Comparison of ENCODE assay signal across 17 mouse cellular contexts in the genomic region with DNA sequence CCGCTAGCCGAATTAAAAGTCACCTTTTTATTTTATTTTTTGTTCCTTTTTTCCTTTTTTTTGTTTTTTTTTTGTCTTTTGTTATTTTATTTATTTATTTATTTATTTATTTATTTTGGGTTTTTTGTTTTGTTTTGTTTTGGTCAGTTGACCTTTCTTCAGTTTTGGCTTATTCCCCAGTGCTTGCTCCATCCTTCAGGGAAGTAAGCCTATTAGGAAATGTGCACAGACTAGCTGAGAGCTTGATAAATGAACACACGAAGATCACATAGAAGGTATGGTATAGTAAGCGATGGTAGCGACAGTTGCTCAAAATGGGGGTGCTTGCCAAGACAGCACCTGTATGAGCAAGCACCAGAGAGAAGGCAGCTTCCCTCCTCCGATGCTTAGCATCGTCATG. TPM values are rescaled to one million over a fixed set of nuclear protein-coding genes. Genes with fewer than 3 reads are reported as not detected.
"Had no signal": no experiment of that assay in that cellular context is flagged by ENCODE, and none has a peak within 500 bp of the region (broad histone marks: within the 10 kb centered on the region; RNA-seq: fewer than 3 reads in every experiment).

No protein-coding gene starts in this region.

- H3K27ac ChIP-seq: midbrain, embryonic 10.5 days; midbrain, embryonic 13.5 days; neural tube, embryonic 13.5 days; neural tube, embryonic 15.5 days had no signal

- H3K4me1 ChIP-seq: midbrain, embryonic 10.5 days; midbrain, embryonic 13.5 days; neural tube, embryonic 13.5 days; neural tube, embryonic 15.5 days had no signal

- ATAC-seq: midbrain, embryonic 13.5 days; midbrain, embryonic 16.5 days had no signal

- H3K9me3 ChIP-seq: midbrain, embryonic 10.5 days; midbrain, embryonic 13.5 days; neural tube, embryonic 13.5 days; neural tube, embryonic 15.5 days had no signal

- H3K4me2 ChIP-seq: lung, embryonic 14.5 days; midbrain, embryonic 13.5 days; neural tube, embryonic 13.5 days; neural tube, embryonic 15.5 days had no signal

- DNase-seq: lung, embryonic 14.5 days; retina, postnatal 1 day; right cerebral cortex, adult 18-20 months; right cerebral cortex, postnatal 25 days; right cerebral cortex, postnatal 4 days; spleen, adult 18-20 months; thymus, adult 18-20 months; thymus, postnatal 14 days; thymus, postnatal 36 days had no signal

- H3K9ac ChIP-seq: lung, embryonic 14.5 days; midbrain, embryonic 13.5 days; neural tube, embryonic 13.5 days; neural tube, embryonic 15.5 days had no signal

- H3K27me3 ChIP-seq: midbrain, embryonic 13.5 days; neural tube, embryonic 13.5 days; neural tube, embryonic 15.5 days had no signal

- H3K4me3 ChIP-seq: midbrain, embryonic 10.5 days; midbrain, embryonic 13.5 days; myocyte; neural tube, embryonic 13.5 days; neural tube, embryonic 15.5 days had no signal

RNA-seq across cellular contexts. Expression of gene Hspb2, which starts 45.5 kb away (rescaled TPM):
- total RNA-seq: megakaryocyte, adult 5-6 weeks; megakaryocyte-erythroid progenitor cell, adult 5-6 weeks had no signal

RNA-seq across cellular contexts. Expression of gene Cryab, which starts 46.5 kb away (rescaled TPM):
- total RNA-seq: megakaryocyte-erythroid progenitor cell, adult 5-6 weeks had no signal
